Mouse (Mus musculus) testis, adult 2 months (tissue): ENCODE results near the gene Gimap9.

ENCODE experiments used
- CTCF ChIP-seq: fragments of 200-500 bp; IDR thresholded peaks from 2 replicates; pipeline ENCODE4 v1.5.1; 2012; ENCODE audit warnings: low read depth, mild to moderate bottlenecking, inconsistent platforms, low read length, moderate library complexity; ENCODE audit not compliant: control insufficient read depth, insufficient read depth, insufficient replicate concordance
- POLR2A ChIP-seq: fragments of 200-500 bp; IDR thresholded peaks from 2 replicates; pipeline ENCODE4 v1.6.1; 2012; ENCODE audit warnings: low read depth, mild to moderate bottlenecking, inconsistent platforms, low read length, moderate library complexity; ENCODE audit not compliant: control insufficient read depth

DNA sequence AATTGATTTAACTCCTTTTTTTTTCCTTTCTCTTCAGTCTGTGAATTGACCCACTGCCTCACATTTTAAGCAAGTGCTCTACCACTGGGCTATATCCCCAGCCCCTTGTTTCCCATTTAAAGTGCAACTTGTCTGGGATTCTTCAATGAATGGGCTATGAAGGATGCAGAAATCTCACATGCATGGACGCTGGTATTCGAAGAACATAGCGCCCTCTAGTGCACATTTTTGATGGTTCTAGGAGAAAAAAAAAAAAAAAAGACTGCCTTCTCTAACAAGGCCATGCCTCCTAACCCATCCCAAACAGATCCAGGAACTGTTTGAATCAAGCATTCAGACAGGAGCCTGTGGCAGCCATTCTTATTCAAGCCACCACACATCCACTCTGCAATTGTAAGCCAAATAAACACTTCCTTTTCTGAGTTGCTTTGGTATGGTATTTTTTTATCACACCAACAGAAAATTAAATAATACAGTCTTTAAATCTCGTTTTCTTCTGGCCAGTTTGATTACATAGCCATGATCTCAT, 33.1 kb upstream of the Gimap9 start:
- no peak for TF ChIP-seq CTCF
- TF ChIP-seq POLR2A, result no peak
